In the genomic region with DNA sequence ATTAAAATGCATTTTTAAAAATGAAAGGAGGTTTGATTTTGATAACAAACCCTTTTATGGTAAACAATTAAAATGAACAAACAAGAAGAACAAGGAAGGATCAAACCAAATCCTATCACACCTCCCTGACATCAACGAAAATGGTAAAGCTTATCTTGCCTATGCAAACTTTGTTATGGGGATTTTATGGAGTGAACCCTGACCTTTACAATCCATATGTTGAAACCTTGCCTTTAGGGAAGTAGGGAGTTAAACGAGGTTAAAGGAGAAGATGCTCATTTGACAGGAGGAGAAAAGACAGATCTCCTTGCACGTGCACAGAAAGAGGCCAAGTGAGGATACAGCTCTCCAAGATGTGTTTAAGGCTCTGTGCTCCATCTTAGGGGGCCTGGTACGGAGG, we compare ENCODE assay signal across 29 mouse cellular contexts.
"Had no signal": no experiment of that assay in that cellular context is flagged by ENCODE, and none has a peak within 500 bp of the region (broad histone marks: within the 10 kb centered on the region; RNA-seq: fewer than 3 reads in every experiment).

No protein-coding gene starts in this region.

- H3K4me3 ChIP-seq: embryonic facial prominence, embryonic 10.5 days; embryonic facial prominence, embryonic 12.5 days; embryonic facial prominence, embryonic 13.5 days; embryonic facial prominence, embryonic 15.5 days; erythroblast, embryonic 14.5 days; forebrain, embryonic 10.5 days; forebrain, embryonic 12.5 days; forebrain, embryonic 13.5 days; forebrain, embryonic 15.5 days; gastrocnemius, adult 2 months; heart, adult 2 months had no signal

- H3K4me2 ChIP-seq: embryonic facial prominence, embryonic 12.5 days; embryonic facial prominence, embryonic 13.5 days; embryonic facial prominence, embryonic 15.5 days; forebrain, embryonic 12.5 days; forebrain, embryonic 13.5 days; forebrain, embryonic 15.5 days had no signal

- H3K9me3 ChIP-seq: embryonic facial prominence, embryonic 10.5 days; embryonic facial prominence, embryonic 12.5 days; embryonic facial prominence, embryonic 13.5 days; embryonic facial prominence, embryonic 15.5 days; forebrain, embryonic 10.5 days; forebrain, embryonic 12.5 days; forebrain, embryonic 13.5 days; forebrain, embryonic 15.5 days had no signal

- DNase-seq: cerebellum, adult 2 months; cerebellum, adult 8-10 months; cerebellum, adult 9-10 months; cerebellum, adult 9-11 months; cerebellum, postnatal 10 days; cerebellum, postnatal 14 days; cerebellum, postnatal 25 days; cerebellum, postnatal 36 days; embryo, embryonic 11 days; forebrain, postnatal 0 days; gastrocnemius, adult 2 months; gastrocnemius, postnatal 10 days; gastrocnemius, postnatal 14 days; gastrocnemius, postnatal 25 days; gastrocnemius, postnatal 36 days; heart, adult 11 months; heart, adult 18-20 months; heart, adult 2 months had no signal

- ATAC-seq: forebrain, embryonic 13.5 days; forebrain, embryonic 14.5 days; forebrain, embryonic 15.5 days; forebrain, embryonic 16.5 days; forebrain, postnatal 0 days had no signal

- H3K9ac ChIP-seq: embryonic facial prominence, embryonic 12.5 days; embryonic facial prominence, embryonic 13.5 days; embryonic facial prominence, embryonic 15.5 days; forebrain, embryonic 12.5 days; forebrain, embryonic 13.5 days; forebrain, embryonic 15.5 days; forebrain, postnatal 0 days had no signal

- H3K36me3 ChIP-seq: embryonic facial prominence, embryonic 10.5 days; embryonic facial prominence, embryonic 12.5 days; embryonic facial prominence, embryonic 13.5 days; embryonic facial prominence, embryonic 15.5 days; forebrain, embryonic 10.5 days; forebrain, embryonic 12.5 days; forebrain, embryonic 15.5 days had no signal

- H3K4me1 ChIP-seq: embryonic facial prominence, embryonic 10.5 days; embryonic facial prominence, embryonic 12.5 days; embryonic facial prominence, embryonic 13.5 days; embryonic facial prominence, embryonic 15.5 days; forebrain, embryonic 10.5 days; forebrain, embryonic 12.5 days; forebrain, embryonic 13.5 days; forebrain, embryonic 15.5 days had no signal

- H3K27me3 ChIP-seq: embryonic facial prominence, embryonic 12.5 days; embryonic facial prominence, embryonic 15.5 days; forebrain, embryonic 12.5 days; forebrain, embryonic 13.5 days; forebrain, embryonic 15.5 days had no signal

- H3K27ac ChIP-seq: embryonic facial prominence, embryonic 10.5 days; embryonic facial prominence, embryonic 12.5 days; embryonic facial prominence, embryonic 13.5 days; embryonic facial prominence, embryonic 15.5 days; forebrain, embryonic 10.5 days; forebrain, embryonic 12.5 days; forebrain, embryonic 13.5 days; forebrain, embryonic 15.5 days; gastrocnemius, adult 2 months; heart, adult 2 months had no signal
